Mouse (Mus musculus): ENCODE data around the gene Tmem160.

Gene Tmem160

GRCm38 (mm10) chr7:16451656-16452055 lies 923 bp upstream of the Tmem160 start:
- no peak for DNase-seq

DNA sequence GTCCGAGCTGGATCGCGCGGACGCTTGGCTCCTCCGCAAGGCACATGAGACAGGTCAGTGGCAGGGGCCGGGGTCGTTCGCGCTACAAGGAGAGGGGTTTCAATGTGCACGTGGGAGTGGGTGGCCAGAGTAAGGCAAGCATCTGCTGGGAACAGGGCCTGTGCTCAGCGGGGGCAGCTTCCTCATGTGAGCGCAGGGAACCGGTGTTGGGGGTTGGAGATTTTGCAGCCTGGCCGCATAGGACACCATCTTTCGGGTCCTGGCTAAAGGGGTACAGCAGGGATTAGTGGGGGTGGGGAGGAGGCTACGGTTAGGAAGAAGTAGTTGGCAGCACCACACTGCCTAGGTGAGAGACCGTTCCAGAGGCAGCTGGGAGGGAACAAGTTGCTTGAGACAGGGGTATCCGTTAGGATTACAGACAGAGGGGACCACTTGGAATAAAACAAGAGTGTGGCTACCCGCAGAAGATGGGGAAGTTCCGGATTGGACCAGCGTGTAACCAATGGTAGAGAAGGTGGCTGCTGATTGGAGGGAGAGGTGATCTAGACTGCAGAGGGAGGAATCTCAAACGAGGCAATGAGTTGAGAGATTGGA lies 636 bp downstream of the Tmem160 start:
- peak; percentile 44 to 50 for DNase-seq

DNA sequence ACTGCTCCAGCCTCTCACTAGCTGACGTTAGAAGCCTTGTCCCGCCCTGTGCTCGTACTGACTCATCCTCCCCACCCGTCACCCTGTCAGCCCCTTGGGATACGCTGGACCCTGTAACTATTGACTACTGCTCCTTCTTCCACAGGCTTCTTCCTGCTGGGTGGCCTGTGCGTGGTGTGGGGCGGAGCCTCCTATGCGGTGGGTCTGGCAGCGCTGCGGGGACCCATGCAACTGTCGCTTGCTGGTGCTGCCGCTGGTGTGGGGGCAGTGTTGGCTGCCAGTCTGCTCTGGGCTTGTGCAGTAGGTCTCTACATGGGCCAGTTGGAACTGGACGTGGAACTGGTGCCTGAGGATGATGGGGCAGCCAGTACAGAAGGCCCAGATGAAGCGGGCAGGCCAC lies 2.4 kb downstream of the Tmem160 start:
- DNase-seq, result no peak

- DNase-seq, result no peak
Observed at GRCm38 (mm10) chr7:16456289-16456688, 3.7 kb downstream of the Tmem160 start.

DNA sequence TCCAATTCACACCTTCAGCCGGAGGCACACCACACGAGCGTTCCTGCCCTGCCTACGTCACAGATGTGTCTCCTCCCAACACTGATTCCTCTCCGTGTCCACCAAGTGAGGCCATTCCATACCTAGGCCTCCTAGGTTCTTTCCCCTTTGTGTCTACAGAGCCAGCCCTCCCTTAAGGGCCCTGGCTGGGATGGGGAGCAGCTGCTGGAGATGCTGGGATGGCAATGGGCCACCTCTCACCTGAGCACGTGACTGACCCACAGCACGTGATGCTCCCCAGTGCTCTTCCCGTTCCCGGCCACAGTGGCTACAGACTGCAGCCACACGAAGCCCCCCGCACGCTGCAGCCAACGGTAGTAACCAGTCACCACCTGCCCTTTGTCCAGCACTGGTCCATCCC lies 8.0 kb downstream of the Tmem160 start:
- DNase-seq, result no peak

GRCm38 (mm10) chr7:16461151-16461550 lies 8.6 kb downstream of the Tmem160 start:
- no peak for DNase-seq

GRCm38 (mm10) chr7:16461705-16462104 lies 9.1 kb downstream of the Tmem160 start:
- no peak for DNase-seq

GRCm38 (mm10) chr7:16463214-16463613 lies 10.6 kb downstream of the Tmem160 start:
- peak; percentile 61 to 82 for DNase-seq

- peak; percentile 45 to 79 for DNase-seq
Observed at GRCm38 (mm10) chr7:16465160-16465559, 12.6 kb downstream of the Tmem160 start.

GRCm38 (mm10) chr7:16465568-16465967 lies 13.0 kb downstream of the Tmem160 start:
- DNase-seq, result no peak

DNA sequence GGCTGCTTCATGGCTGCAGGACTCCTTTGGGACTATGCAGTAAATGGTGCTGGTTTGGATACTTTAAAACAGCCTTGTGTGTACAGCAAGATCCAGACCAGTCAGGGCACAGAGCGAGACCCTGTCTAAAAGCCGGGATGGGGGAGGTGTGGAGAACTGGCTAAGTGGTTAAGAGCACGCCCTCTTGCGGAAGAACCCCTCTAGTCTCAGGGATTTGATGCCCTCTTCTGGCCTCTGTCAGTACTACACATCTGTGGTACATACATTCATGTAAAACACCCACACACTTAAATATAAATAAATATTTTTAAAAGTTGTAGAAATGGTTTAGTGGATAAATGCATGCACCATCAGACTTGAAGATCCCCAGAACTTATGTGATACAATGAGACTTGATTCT lies 14.0 kb downstream of the Tmem160 start:
- no peak for DNase-seq

GRCm38 (mm10) chr7:16468115-16468514 lies 15.5 kb downstream of the Tmem160 start:
- DNase-seq, result no peak

GRCm38 (mm10) chr7:16471549-16471948 lies 19.0 kb downstream of the Tmem160 start:
- no peak for DNase-seq

DNA sequence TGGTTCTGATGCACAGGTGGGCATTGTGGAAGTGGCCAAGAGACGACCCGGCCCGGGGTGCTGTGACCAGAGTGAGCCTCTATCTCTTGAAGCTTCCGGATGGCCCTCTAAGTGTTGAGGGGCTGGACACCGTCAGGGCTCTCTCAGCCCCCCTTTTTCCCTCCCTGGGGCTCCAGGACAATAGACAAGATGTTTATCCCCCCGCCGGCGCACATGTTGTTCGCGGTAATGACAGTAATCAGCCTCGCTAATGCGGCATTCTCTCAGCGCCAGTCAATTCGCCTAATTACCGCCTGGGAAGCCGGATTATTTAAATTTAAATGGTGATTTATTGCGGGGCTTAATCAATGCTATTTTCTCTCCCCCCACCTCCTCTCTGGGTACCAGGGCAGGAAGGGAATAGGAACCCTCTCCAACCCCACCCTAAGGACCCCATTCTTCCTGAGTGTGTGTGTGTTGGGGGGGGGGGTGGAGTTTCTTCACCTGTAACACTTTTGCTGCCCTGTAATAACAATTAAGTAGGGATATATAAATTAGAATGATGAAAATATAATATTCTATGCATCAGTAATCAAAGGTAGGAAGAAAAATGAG lies 19.6 kb downstream of the Tmem160 start:
- no peak for DNase-seq

- DNase-seq, result no peak
Observed at GRCm38 (mm10) chr7:16473847-16474246, 21.3 kb downstream of the Tmem160 start.

DNA sequence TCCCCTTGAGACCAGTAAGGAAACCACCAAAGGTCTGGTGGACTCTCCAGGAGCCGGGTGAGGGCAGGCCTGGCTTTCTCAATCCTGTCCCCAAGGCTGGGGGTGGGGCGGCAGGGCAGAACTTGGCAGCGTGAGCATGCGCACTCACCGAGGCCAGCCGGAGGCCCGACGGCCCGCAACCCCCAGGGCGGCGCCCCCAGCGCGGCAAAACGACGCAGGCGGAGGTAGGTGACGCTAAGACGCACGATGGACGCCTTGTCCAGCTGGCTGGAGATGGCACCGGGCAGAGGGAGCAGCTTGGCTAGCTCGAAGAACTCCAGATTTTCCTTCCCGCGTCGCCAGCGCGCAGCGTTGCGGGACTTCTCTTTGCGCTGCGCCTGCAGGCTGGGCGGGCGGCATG lies 21.9 kb downstream of the Tmem160 start:
- DNase-seq, result no peak

GRCm38 (mm10) chr7:16475321-16475720 lies 22.7 kb downstream of the Tmem160 start:
- no peak for DNase-seq

GRCm38 (mm10) chr7:16475764-16476599 lies 23.4 kb downstream of the Tmem160 start:
- DNase-seq, result no peak

DNA sequence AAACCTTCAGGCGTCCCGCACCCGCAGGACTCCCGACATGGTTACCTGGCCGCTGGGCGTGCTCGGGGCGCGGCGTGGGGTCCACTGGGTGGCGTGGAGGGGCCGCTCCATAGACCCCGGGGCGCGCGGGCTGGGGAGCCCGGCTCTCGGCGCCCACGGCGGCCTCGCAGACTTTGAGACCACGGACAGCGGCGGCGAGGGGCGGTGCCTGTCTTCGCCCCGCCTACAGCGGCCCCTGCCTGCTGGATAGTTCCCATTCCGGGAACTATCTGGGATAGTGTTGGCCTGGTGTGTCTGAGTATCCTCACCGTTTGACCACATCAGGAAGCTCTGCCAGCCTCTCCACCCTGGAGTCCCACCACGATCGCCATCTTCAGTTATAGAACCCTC lies 24.0 kb downstream of the Tmem160 start:
- DNase-seq, result no peak

- no peak for DNase-seq
Observed at GRCm38 (mm10) chr7:16477628-16478027, 25.0 kb downstream of the Tmem160 start, which contains the start of gene Npas1. Gene Npas1 (minus strand): TSS chr7:16477728.

DNA sequence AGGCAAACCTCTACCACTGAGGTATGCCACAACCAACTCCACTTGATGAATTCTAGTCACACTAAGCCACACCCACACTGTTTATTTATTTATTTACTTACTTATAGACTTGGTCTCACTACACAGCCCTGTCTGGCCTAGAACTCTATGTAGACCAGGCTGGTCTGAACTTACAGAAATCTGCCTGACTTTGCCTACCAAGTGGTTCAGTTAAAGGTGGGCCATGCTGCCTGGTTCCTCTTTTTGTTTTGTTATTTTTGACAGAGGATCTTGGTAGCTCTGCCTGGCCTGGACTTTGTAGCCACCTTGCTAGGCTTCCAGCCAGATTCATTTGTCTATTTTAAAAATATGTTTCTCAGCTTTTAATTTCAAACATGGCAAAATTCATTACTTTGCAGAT lies 36.2 kb downstream of the Tmem160 start:
- no peak for DNase-seq

DNA sequence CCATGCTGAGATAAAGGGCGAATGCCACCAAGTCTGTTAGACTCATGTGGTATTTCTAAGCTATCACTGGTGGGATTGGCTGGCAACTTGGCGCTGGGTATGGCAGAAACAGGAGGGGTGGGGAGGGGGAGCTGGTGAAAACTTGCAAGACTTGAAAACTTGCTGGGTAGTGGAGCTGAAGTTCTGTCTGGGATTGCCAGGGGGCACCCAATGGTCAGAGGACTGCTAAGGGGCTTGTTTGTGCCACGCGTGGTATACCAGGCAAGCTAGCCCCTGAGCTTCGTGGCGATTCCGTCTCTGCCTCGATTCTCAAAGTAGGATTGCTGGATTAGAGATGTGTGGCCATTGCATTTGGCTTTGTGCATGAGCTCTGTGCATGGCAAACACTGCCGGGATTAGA lies 37.4 kb downstream of the Tmem160 start:
- DNase-seq, result peak in 1 of 2 experiments; percentile 44

- peak; percentile 37 to 68 for DNase-seq
Observed at GRCm38 (mm10) chr7:16491759-16492158, 39.2 kb downstream of the Tmem160 start.

- DNase-seq, result no peak
Observed at GRCm38 (mm10) chr7:16492211-16492610, 39.6 kb downstream of the Tmem160 start.

All from kidney, adult 8-10 months (tissue).